Mouse (Mus musculus): ENCODE data around the gene Zcchc14.

The Zcchc14 gene

DNA sequence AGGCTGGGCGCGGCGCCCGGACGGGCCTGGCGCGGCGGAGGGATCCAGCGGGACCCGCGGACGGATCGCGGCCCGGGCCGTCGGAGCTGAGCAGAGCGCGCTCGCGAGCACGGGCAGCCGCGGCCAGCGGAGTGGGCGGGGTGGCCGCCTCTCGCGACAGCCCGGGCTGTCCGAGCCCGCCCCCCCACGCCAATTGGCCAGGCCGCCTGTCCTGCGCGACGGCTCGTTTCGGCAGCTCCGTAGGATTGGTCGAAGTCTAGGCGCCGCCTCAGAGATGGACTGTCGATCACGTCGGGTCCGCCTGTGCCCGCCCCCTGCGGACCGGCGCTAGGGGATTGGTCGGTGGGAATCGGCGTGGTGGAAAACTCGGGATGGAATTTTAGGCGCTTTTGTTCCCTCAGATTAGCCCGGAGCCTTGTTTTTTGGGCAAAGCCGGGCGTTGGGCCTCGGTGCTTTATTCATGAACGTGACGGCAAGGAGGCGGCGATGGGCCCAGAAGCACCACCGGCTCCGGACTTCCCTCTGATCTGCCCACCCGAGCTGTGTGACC, at the start of gene Zcchc14:
Gene Zcchc14, minus strand, starts transcription at position 128 of the 550 bp plus-strand sequence.
- in situ Hi-C loops (cut with MboI, MseI), result loop anchor here in 1 of 2 experiments (10.0 kb wide), 1 partner anchor 758 kb away; no protein-coding TSS in a partner anchor

DNA sequence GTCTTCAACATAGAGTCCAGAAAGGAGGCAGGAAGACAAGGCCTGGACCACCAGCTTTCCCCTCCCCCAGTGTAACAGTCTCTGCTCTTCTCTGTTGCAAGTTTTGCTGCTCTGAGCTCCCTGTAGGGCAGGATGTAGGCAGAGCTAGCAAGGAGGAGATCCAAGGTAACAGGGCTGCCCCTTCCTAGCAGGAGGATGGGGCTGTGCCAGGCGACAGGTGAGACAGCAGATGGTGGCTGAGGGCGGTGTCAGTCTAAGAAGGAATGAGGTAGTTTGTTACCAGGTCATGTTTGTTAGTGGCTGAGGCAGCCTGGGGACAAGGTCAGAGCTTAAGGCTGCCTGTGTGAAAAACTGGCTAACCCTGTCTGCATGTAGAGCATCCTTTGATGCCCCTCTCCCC, 47.2 kb upstream of the Zcchc14 start:
- in situ Hi-C loops (cut with MboI, MseI), result no loop called here

DNA sequence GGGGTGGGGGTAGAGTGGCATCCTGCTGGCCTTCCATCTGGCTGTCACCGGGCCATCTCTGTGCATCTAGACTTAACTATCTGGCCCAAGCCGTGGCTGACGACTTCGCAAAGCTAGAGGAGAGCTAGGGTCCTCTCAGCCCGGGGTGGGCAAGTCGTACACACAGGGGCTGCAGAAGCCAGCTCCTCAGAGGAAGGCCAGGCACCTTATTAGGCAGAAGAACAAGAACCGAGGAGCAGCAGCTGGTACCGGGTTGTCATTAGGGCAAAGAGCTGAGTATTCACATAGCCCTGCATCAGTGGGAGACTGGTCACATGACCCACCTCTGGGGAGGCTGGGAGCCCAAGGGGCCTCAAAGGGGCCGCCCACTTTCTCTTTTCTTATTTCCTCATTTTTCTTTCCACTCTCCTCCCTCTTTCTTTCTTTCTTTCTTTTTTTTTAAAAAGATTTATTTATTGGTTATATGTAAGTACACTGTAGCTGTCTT, 46.0 kb upstream of the Zcchc14 start:
- in situ Hi-C loops (cut with MboI, MseI), result no loop called here

DNA sequence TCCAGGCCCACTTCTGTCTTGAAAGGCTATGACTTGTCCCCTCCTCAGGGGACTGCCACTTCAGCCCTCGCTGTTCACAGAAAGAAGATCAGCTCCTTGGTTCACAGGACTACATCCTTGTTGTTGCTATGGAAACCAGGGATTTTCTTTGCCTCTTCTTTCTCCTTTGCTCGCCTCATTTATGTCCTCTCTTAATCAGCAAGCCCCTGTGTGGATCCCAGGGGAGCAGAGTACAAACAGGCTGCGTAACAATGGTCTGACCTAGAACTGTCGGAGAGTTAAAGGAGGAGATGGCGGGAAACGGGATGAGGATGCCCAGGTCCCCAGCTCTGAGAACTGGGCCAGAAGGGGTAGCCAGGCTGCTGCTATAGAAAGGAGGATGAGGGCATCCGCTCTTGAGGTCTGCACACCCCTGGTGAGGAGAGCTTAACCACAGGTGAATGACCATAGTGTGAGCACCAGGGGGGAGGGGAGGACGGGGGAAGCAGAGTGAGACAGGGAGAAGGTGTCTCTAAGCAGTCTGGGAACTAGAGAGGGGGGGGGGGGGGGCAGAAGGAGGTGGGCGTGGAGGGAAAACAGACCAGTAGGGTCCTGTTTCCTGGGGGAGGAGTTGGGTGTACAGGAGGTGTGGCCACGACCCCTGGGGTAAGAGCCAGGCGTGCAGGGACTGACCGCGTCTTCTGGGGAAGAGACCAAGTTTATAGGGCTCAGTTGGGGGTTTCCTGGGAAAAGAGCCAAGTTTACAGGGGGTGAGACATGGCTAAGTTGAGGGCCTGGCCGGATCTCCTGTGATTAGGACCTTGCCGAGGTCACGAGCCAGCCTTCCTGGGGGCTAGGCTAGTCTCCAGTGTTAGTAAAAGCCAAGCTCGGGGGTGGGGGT, 45.3 kb upstream of the Zcchc14 start:
- in situ Hi-C loops (cut with MboI, MseI), result no loop called here

GRCm38 (mm10) chr8:121695585-121696184, 43.0 kb upstream of the Zcchc14 start:
- in situ Hi-C loops (cut with MboI, MseI), result no loop called here

GRCm38 (mm10) chr8:121694453-121694852, 41.8 kb upstream of the Zcchc14 start:
- in situ Hi-C loops (cut with MboI, MseI), result no loop called here

DNA sequence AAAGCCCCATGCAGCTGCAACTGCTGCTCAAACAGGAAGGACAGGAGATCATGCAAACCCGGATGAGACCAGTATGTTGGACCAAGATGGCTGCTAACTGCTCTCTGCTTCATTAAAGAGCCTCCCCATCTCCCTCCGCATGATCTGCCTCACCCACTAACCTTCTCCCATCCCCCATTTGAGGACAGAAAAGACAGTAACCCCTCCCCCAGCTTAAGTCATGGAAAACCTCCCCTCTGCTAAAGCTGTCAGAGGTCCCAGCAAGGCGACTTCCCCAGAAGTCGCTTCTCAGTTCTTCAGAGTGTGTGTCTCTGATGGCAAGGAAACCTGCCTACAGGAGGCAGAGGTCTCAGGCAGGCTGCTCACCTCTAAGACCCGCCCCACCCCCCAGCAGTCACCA, 35.8 kb upstream of the Zcchc14 start:
- in situ Hi-C loops (cut with MboI, MseI), result no loop called here

DNA sequence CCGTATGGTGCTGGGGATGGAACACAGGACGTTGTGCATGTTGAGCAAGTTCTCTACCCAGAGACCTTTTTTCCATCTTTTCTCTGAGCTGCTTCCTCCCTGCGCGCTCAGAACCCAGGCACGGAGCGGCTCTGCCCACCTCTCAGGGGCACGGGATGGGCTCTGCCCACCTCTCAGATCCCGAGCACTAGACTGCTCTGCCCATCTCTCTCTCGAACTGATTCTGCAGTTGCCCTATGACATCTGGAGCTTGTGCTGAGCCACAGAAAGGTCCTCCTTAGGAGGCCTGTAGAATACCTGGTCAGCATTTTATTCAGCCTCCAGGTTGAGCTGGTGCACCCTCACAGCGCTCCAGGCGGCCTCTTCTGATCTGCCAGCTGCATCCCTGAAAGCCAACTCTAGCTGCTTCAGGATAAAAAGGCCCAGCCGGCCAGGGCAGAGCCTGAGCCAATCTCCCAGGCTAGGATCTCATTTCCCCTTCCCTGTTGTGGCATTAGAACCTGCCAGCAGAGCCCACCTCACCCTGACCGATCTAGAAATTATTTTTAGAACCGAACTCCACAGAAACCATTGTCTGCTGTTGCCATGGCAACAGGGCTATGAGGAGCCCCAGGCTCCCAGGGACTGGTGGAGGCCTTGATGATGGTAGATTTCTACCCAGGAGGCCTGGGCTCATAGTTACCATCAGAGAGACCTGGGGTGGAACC, 34.9 kb upstream of the Zcchc14 start:
- in situ Hi-C loops (cut with MboI, MseI), result no loop called here

GRCm38 (mm10) chr8:121685419-121685818, 32.7 kb upstream of the Zcchc14 start:
- in situ Hi-C loops (cut with MboI, MseI), result no loop called here

DNA sequence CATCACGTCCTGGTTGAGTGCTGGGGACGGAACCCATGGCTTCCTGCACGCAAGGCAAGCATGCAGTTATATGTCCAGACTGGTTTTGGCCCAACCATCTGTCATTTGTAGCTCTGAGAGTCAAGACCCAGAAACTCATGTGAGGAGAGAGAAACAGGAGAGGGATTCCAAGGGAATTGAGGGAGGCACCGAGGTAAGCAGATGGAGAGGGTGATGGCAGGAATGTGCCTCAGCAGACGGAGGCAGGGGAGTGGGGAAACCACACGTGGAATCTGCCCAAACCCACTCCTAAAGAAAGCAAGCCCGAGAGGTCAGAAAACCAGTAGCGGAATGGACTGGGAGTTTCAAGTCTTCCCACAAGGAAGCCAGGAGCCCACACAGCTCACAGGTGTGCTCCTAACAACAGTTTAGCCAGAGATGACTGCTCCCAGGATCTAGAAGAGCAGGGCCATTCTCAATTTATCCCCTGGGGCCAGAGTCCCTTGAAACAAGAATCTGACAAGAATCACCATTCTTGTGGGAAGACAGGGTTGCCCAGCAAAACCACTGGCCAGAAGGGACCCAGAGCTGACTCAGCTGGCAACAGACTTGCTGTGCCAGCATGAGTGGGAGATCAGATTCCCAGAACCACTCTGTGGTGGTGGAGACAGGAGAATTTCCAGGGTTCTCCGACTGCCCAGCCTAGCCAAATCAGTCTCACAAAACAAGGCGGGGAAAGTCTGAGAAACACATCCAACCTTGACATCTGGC, 30.6 kb upstream of the Zcchc14 start:
- in situ Hi-C loops (cut with MboI, MseI), result no loop called here

- in situ Hi-C loops (cut with MboI, MseI), result no loop called here
Measured at GRCm38 (mm10) chr8:121681457-121681856, 28.8 kb upstream of the Zcchc14 start.

DNA sequence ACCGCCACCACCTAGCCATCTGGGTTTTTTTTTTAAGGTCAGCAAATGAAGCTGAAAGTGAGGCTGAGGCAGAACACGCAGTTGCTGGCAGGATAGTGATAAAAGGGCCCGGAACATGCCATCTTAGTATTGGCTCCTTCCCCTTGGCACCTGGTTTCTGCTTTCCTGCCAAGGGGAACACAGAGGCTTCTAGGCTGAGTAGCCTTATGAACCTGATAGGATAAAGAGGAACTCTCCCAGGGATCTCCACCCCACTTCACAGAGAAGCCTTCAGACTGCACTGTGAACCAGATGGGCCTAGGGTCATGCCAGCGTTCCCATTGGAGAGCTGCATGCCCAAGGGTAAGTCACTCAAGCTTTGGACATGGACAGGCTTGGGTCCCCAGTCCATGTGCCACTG, 28.2 kb upstream of the Zcchc14 start:
- in situ Hi-C loops (cut with MboI, MseI), result no loop called here

DNA sequence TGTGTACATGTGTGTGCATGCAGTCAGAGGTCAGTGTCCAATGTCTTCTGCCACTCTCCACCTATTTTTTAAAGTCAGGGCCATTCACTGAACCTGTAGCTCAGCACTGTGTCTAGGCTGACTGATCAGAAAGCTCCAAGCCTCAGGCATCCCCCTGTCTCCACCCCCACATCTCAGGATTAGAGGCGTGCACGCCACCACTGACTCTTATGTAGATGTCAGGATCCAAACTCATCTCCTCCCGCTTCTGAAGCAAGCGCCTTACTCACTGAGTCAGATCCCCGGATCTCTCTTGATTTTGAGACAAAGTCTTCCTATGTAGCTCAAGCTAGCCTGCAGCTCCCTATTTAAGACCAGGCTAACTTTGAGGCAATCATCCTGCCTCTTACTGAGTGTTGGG, 26.0 kb upstream of the Zcchc14 start:
- in situ Hi-C loops (cut with MboI, MseI), result no loop called here

DNA sequence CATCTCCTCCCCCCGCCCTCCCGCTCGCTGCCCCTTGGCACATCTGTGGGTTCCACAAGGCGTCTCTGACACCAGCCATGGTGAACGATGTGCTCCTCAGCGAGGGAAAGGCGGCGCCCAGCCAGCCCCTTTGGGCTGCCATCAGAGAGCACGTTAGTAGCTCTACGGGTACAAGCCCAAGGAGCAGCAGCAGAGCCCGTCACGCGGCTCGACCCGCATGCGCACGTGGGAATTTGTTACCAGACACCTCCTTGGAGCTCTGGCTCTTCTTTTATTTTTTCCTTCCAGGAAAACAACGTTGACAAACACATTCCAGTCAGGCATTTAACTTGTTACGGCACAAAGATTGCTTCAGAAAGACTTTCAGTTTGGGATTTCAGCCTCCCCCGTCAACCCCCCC, 23.0 kb upstream of the Zcchc14 start:
- in situ Hi-C loops (cut with MboI, MseI), result no loop called here

- in situ Hi-C loops (cut with MboI, MseI), result no loop called here
Measured at GRCm38 (mm10) chr8:121675161-121675560, 22.5 kb upstream of the Zcchc14 start.

DNA sequence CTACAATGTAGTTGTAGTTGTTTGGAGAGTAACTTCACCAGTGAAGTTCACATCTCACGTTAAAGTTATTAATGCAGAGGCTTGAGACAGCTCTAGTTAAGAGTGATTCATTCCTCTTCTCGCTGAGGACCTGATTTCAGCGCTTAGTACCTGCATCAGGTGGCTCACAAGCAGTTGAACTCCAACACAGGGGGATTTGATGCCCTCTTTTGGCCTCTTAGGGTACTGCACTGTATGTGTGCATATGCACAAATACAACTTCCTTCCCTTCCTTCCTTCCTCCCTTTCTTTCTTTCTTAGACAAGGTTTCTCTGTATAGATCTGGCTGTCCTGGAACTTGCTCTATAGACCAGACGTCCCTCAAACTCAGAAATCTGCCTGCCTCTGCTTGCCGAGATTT, 21.8 kb upstream of the Zcchc14 start:
- in situ Hi-C loops (cut with MboI, MseI), result no loop called here

DNA sequence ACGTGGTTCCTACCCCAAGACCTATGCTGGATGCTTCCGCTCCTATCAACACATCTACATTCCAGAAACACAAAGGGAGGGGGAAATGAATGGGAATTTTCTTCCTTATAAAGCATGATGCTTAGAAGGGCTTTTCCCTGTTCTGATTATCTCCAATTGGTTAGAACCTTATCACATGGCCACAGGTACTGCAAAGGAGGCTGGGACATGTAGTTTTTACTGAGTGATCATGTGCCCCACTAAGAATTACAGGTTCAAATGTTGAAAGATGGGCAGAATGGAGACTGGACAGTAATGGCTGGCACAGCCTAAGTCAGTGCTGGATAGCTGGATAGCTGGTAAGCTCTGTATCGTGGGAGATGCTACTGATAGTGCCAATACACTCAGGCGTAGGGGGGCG, 21.2 kb upstream of the Zcchc14 start:
- in situ Hi-C loops (cut with MboI, MseI), result no loop called here

GRCm38 (mm10) chr8:121673153-121673552, 20.5 kb upstream of the Zcchc14 start:
- in situ Hi-C loops (cut with MboI, MseI), result no loop called here

DNA sequence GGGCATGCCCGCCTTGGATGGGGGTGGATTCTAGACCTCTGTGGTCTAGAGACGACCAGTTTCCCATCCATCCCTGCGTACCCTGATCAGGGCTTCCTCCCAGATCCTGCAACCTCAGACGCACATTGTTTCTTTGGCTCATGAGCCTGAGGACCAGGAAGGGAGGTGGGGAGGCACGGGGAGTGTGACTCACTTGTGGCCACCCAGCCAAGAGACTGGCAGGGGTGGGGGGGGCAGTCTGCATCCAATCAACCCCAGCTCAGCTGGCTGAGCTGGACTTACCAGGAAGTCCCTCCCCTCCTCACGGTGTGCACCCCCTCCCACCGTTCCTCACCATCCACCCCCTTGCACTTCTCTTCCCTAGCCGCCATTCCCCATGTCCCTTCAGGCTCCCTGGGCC, 16.5 kb upstream of the Zcchc14 start:
- in situ Hi-C loops (cut with MboI, MseI), result loop anchor here in 1 of 2 experiments (5.0 kb wide), 1 partner anchor 127 kb away; the partner anchor contains the start of gene 1700018B08Rik

DNA sequence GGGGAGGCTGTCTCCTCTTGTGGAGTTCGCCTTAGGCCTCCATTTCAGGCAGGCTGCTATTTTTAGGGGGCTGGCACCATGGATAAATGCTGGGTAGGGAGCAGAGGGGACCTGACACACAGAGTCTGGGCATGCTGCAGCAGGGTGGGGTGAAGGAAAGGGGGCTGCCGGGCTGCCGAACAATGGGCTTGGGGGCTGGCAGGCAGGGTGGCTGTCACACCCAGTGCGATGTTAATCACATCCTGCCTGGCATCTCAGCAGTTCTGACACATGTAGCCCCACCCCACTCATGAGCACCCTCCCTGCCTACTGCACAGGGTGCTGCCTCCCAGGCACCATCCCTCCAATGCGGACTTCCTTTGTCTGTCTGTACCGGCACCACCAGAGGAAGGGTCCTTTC, 15.9 kb upstream of the Zcchc14 start:
- in situ Hi-C loops (cut with MboI, MseI), result loop anchor here in 1 of 2 experiments (5.0 kb wide), 1 partner anchor 126 kb away; the partner anchor contains the start of gene 1700018B08Rik

DNA sequence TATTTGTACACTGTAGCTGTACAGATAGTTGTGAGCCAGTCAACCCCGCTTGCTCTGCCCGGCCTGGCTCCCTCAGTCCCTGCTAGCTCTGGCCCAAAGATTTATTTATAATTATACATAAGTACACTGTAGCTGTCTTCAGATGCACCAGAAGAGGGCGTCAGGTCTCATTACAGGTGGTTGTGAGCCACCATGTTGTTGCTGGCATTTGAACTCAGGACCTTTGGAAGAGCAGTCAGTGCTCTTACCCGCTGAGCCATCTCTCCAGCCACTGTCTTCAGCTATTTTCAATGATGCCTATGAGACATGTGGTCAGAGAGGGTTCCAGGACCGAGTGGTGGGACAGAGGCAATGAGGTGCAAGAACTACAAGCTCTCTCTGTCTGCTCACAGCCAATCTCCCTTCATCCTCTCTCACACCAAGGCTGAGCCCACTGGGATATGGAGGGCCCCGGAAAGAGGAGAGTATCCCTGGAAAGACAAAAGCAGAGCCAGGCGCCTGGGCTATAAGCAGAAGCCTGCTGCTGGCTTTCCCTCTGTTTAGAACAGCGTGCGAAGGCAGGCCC, 15.3 kb upstream of the Zcchc14 start:
- in situ Hi-C loops (cut with MboI, MseI), result loop anchor here in 1 of 2 experiments (5.0 kb wide), 1 partner anchor 126 kb away; the partner anchor contains the start of gene 1700018B08Rik

Measured in T-helper 17 cell (primary cell).